Mouse (Mus musculus): ENCODE results near the gene Slc30a5. TPM values are rescaled to one million over a fixed set of nuclear protein-coding genes. Genes with fewer than 3 reads are reported as not detected.
A peak's percentile ranks its signal among the peaks of the same experiment; 100 is the strongest.

The Slc30a5 gene
- 72.5 and 82.3 TPM in 2 replicates for total RNA-seq (2014; fragmentation: Nextera tagmentation)
- total RNA-seq (2017): 86.3 and 91.1 TPM in 2 replicates
- 7.5 and 10.0 TPM in 2 replicates for polyA plus RNA-seq (2012)

- peaks cover 19% of the 10 kb centered on the region for H3K36me3 ChIP-seq (replicated peaks)
- peak within 1 kb of the TSS; percentile 96 for H3K4me3 ChIP-seq (ENCODE audit: low read depth, low read length)
Measured at GRCm38 (mm10) chr13:100832741-100833639, at the start of gene Slc30a5. TSS of gene Slc30a5 (minus strand) at chr13:100833427.

DNA sequence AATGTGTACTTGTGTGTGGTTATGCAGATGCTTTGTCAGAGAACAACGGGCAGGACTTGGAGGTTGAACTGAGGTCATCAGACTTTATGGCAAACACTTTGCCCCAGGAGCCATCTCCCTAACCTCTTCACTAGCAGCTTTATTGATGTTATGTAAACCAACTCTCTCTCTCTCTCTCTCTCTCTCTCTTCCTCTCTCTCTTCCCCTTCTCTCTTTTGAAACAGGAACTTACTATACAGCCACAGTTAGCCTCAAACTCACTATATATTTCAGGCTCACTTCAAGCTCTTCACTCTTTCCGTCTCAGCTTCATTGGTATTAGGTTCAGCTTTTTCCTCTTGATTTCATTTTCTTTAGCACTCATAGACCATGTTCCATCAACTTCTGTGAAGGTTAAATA is 48.7 kb upstream of the Slc30a5 start:
- peaks cover 32% of the 10 kb centered on the region for H3K27me3 ChIP-seq (ENCODE audit: insufficient read depth, low read length)
- DNase-seq (ENCODE audit: low spot score) (no peak), ATAC-seq (ENCODE audit: extremely low read depth, insufficient number of reproducible peaks, low FRiP score, poor library complexity, severe bottlenecking) (no peak)
- no peaks in the 10 kb centered on the region for H3K4me1 ChIP-seq (ENCODE audit: insufficient read depth, low read depth, low read length)
- no peaks in the 10 kb centered on the region for H3K9me3 ChIP-seq (replicated peaks)
- H3K36me3 ChIP-seq (replicated peaks): no peaks in the 10 kb centered on the region
- TF ChIP-seq GATA2 (IDR thresholded peaks at IDR 0.05; ENCODE audit: borderline replicate concordance, low read depth, low read length): no peak
- H3K4me3 ChIP-seq (ENCODE audit: low read depth, low read length): no peak overlapping the region

More at GRCm38 (mm10) chr13:100832741-100833639, at the start of gene Slc30a5:
- TF ChIP-seq TAL1 (conservative IDR thresholded peaks at IDR 0.05; ENCODE audit: low read depth, low read length) (no peak), CTCF (IDR thresholded peaks at IDR 0.05; ENCODE audit: low read depth, low read length) (peak; percentile 60), GATA2 (IDR thresholded peaks at IDR 0.05; ENCODE audit: borderline replicate concordance, low read depth, low read length) (no peak), GATA1 (IDR thresholded peaks at IDR 0.05; ENCODE audit: borderline replicate concordance, low read length) (no peak), POLR2AphosphoS5 (IDR thresholded peaks at IDR 0.05; ENCODE audit: insufficient replicate concordance, low read depth, low read length) (no peak)
- peak; percentile 92 for DNase-seq (ENCODE audit: low spot score)
- peaks cover 20% of the 10 kb centered on the region for H3K27me3 ChIP-seq (ENCODE audit: insufficient read depth, low read length)
- peaks cover 30% of the 10 kb centered on the region for H3K4me1 ChIP-seq (ENCODE audit: insufficient read depth, low read depth, low read length)
- H3K9me3 ChIP-seq (replicated peaks): no peaks in the 10 kb centered on the region
- ATAC-seq (ENCODE audit: extremely low read depth, insufficient number of reproducible peaks, low FRiP score, poor library complexity, severe bottlenecking): peak; percentile 96

DNA sequence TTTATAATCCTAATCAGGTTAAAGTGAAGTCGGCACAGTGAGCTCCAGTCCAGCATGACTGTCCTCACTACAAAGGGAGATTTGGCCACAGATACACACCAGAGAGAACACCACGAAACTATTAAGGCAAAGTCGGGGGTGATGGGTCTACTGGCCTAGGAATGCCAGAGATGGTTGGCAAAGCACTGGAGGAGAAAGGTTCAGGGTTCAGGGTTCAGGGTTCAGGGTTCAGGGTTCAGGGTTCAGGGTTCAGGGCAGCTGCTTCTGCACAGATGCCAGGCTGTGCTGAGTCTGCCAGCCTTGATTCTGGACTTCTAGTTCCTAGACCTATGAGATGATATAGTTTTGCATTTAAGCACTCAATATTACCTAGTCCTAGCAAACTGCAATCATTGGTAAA is 46.6 kb upstream of the Slc30a5 start:
- DNase-seq (ENCODE audit: low spot score): no peak
- no peaks in the 10 kb centered on the region for H3K36me3 ChIP-seq (replicated peaks)
- no peak for ATAC-seq (ENCODE audit: extremely low read depth, insufficient number of reproducible peaks, low FRiP score, poor library complexity, severe bottlenecking)
- H3K27me3 ChIP-seq (ENCODE audit: insufficient read depth, low read length): peaks cover 28% of the 10 kb centered on the region
- no peak overlapping the region for H3K4me3 ChIP-seq (ENCODE audit: low read depth, low read length)
- H3K9me3 ChIP-seq (replicated peaks): no peaks in the 10 kb centered on the region
- H3K4me1 ChIP-seq (ENCODE audit: insufficient read depth, low read depth, low read length): no peaks in the 10 kb centered on the region
- TF ChIP-seq POLR2AphosphoS5 (IDR thresholded peaks at IDR 0.05; ENCODE audit: insufficient replicate concordance, low read depth, low read length) (no peak), TAL1 (conservative IDR thresholded peaks at IDR 0.05; ENCODE audit: low read depth, low read length) (no peak), GATA1 (IDR thresholded peaks at IDR 0.05; ENCODE audit: borderline replicate concordance, low read length) (no peak), CTCF (IDR thresholded peaks at IDR 0.05; ENCODE audit: low read depth, low read length) (no peak), GATA2 (IDR thresholded peaks at IDR 0.05; ENCODE audit: borderline replicate concordance, low read depth, low read length) (no peak)

- TF ChIP-seq CTCF (IDR thresholded peaks at IDR 0.05; ENCODE audit: low read depth, low read length): no peak
- TF ChIP-seq TAL1 (conservative IDR thresholded peaks at IDR 0.05; ENCODE audit: low read depth, low read length): no peak
- no peak for TF ChIP-seq GATA1 (IDR thresholded peaks at IDR 0.05; ENCODE audit: borderline replicate concordance, low read length)
- TF ChIP-seq POLR2AphosphoS5 (IDR thresholded peaks at IDR 0.05; ENCODE audit: insufficient replicate concordance, low read depth, low read length): no peak
- no peak for DNase-seq (ENCODE audit: low spot score)
- H3K4me3 ChIP-seq (ENCODE audit: low read depth, low read length): no peak overlapping the region
- H3K4me1 ChIP-seq (ENCODE audit: insufficient read depth, low read depth, low read length): no peaks in the 10 kb centered on the region
- no peaks in the 10 kb centered on the region for H3K36me3 ChIP-seq (replicated peaks)
- peaks cover 28% of the 10 kb centered on the region for H3K27me3 ChIP-seq (ENCODE audit: insufficient read depth, low read length)
- no peaks in the 10 kb centered on the region for H3K9me3 ChIP-seq (replicated peaks)
- ATAC-seq (ENCODE audit: extremely low read depth, insufficient number of reproducible peaks, low FRiP score, poor library complexity, severe bottlenecking): no peak
Measured at GRCm38 (mm10) chr13:100879326-100879725, 46.1 kb upstream of the Slc30a5 start.

DNA sequence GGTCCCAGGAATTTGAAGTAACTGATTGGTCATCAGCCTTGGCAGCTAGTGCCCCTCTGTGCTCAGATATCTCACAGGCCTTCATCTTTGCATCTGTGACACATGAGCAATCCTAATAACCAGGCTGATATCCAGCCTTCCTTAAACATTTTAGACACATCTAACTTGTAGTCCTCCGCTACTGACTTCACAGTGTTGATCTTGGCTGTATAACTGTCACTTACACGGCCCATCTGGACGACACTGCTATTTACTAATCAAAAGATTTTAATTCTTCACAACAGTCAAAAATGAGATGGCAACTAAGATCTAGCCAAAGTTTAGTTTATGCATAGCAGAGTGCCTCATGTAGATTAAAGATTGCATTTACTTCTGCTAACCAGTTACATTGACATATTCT is 45.0 kb upstream of the Slc30a5 start:
- TF ChIP-seq POLR2AphosphoS5 (IDR thresholded peaks at IDR 0.05; ENCODE audit: insufficient replicate concordance, low read depth, low read length): no peak
- ATAC-seq (ENCODE audit: extremely low read depth, insufficient number of reproducible peaks, low FRiP score, poor library complexity, severe bottlenecking): no peak
- H3K4me1 ChIP-seq (ENCODE audit: insufficient read depth, low read depth, low read length): 0 out of 2 replicates have a peak, but pooled peaks cover 2% of the 10 kb centered on the region

GRCm38 (mm10) chr13:100877703-100878102 is 44.5 kb upstream of the Slc30a5 start:
- DNase-seq (ENCODE audit: low spot score) (no peak), ATAC-seq (ENCODE audit: extremely low read depth, insufficient number of reproducible peaks, low FRiP score, poor library complexity, severe bottlenecking) (no peak)
- Histone ChIP-seq H3K4me1 (ENCODE audit: insufficient read depth, low read depth, low read length) (0 out of 2 replicates have a peak, but pooled peaks cover 2% of the 10 kb centered on the region), H3K9me3 (replicated peaks) (no peaks in the 10 kb centered on the region), H3K36me3 (replicated peaks) (no peaks in the 10 kb centered on the region), H3K27me3 (ENCODE audit: insufficient read depth, low read length) (peaks cover 25% of the 10 kb centered on the region), H3K4me3 (ENCODE audit: low read depth, low read length) (no peak overlapping the region)
- no peak for TF ChIP-seq POLR2AphosphoS5 (IDR thresholded peaks at IDR 0.05; ENCODE audit: insufficient replicate concordance, low read depth, low read length)
- TF ChIP-seq TAL1 (conservative IDR thresholded peaks at IDR 0.05; ENCODE audit: low read depth, low read length): no peak
- TF ChIP-seq GATA1 (IDR thresholded peaks at IDR 0.05; ENCODE audit: borderline replicate concordance, low read length): no peak
- no peak for TF ChIP-seq GATA2 (IDR thresholded peaks at IDR 0.05; ENCODE audit: borderline replicate concordance, low read depth, low read length)
- TF ChIP-seq CTCF (IDR thresholded peaks at IDR 0.05; ENCODE audit: low read depth, low read length): no peak

More for the DNA sequence above, 45.0 kb upstream of the Slc30a5 start:
- no peak for DNase-seq (ENCODE audit: low spot score)
- Histone ChIP-seq H3K4me3 (ENCODE audit: low read depth, low read length) (no peak overlapping the region), H3K27me3 (ENCODE audit: insufficient read depth, low read length) (peaks cover 26% of the 10 kb centered on the region), H3K36me3 (replicated peaks) (no peaks in the 10 kb centered on the region), H3K9me3 (replicated peaks) (no peaks in the 10 kb centered on the region)

Measured in G1E (cell line).